Comparison of ENCODE assay signal across 11 mouse cellular contexts in the genomic region with DNA sequence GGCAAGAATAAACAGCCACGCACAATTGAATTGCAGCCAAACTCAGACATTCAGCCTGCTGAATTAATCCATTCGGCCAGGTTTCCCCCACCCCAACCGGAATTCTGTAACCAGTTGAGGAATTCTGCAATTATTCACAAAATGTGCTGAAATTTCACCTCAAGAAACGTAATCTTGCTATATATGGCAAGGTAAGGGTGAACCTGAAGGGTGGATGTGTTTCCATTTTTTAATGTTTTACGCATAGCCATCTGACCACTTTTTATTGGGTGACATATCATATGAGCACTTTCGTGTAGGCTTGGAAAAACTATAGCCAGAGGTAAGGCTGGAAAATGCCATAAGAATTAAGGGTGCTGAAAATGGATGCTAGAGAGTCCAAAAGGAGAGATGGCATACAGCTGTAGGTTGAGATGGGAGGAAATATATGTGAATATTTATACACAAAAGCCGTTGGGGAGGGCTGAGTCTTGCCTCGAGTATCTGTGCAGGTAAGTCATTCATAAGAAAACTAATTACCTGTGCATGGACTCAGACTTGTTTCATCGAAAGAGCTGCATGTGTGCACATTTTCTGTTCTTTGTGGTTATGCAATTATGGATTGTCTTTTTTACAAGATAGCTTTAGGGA.
A peak's percentile ranks its signal among the peaks of the same experiment; 100 is the strongest.
DNase-seq lines count a peak whose midpoint lies in the region; ATAC-seq and TF ChIP-seq lines count a peak whose summit lies in the region.
"Had no signal": no experiment of that assay in that cellular context is flagged by ENCODE, and none has a peak within 500 bp of the region (broad histone marks: within the 10 kb centered on the region; RNA-seq: fewer than 3 reads in every experiment).

No protein-coding gene starts in this region.

- no peak for TF ChIP-seq POLR2A in CH12.LX (IDR thresholded peaks at IDR 0.05; ENCODE audit: low read depth, low read length)

- H3K27ac ChIP-seq in CH12.LX (ENCODE audit: insufficient read depth, low read depth), result no peak overlapping the region
- H3K27ac ChIP-seq in embryonic facial prominence, embryonic 15.5 days (replicated peaks), result no peak overlapping the region
- H3K27ac ChIP-seq in intestine, embryonic 15.5 days, result no peak overlapping the region
- H3K27ac ChIP-seq: liver, embryonic 15.5 days had no signal

- H3K4me1 ChIP-seq in CH12.LX (ENCODE audit: control insufficient read depth in 1 of 2, insufficient read depth in 2 of 2), result peaks cover 2 to 18% of the 10 kb centered on the region in 2 experiments; a peak in 2 of 4 replicates
- peaks cover 22% of the 10 kb centered on the region for H3K4me1 ChIP-seq in embryonic facial prominence, embryonic 15.5 days
- H3K4me1 ChIP-seq in intestine, embryonic 15.5 days (replicated peaks), result peaks cover 12% of the 10 kb centered on the region; the same call in 1 of the 2 replicates

- dilution Hi-C loops in CH12.LX (cut with MboI; ENCODE audit: extremely low pct_ligation_motif_present, extremely low pct_unique_long_range_greater_than_20kb, low sequenced_read_pairs), result no loop called here

- H3K4me3 ChIP-seq in CH12.LX (replicated peaks in 1 of 3; ENCODE audit: low read depth in 2 of 3, low read length in 2 of 3, poor library complexity in 1 of 3), result no peak overlapping the region
- H3K4me3 ChIP-seq in embryonic facial prominence, embryonic 15.5 days (replicated peaks), result 0 out of 2 replicates have a peak overlapping the region, but pooled peaks have one; percentile 10
- 0 out of 2 replicates have a peak overlapping the region, but pooled peaks have one; percentile 14 for H3K4me3 ChIP-seq in intestine, embryonic 15.5 days (replicated peaks)
- H3K4me3 ChIP-seq: liver, embryonic 15.5 days; myocyte had no signal

- H3K9me3 ChIP-seq in CH12.LX (replicated peaks; ENCODE audit: low read length), result peaks cover 11% of the 10 kb centered on the region
- H3K9me3 ChIP-seq in embryonic facial prominence, embryonic 15.5 days (replicated peaks), result no peaks in the 10 kb centered on the region
- H3K9me3 ChIP-seq in intestine, embryonic 15.5 days, result no peaks in the 10 kb centered on the region
- H3K9me3 ChIP-seq: liver, embryonic 15.5 days had no signal

- 0 out of 2 replicates have a peak overlapping the region, but pooled peaks have one; percentile 26 for H3K4me2 ChIP-seq in CH12.LX (ENCODE audit: insufficient read depth, low read depth, poor library complexity, severe bottlenecking)
- H3K4me2 ChIP-seq in embryonic facial prominence, embryonic 15.5 days (replicated peaks), result no peak overlapping the region
- H3K4me2 ChIP-seq in intestine, embryonic 15.5 days (replicated peaks), result no peak overlapping the region
- H3K4me2 ChIP-seq: liver, embryonic 15.5 days had no signal

- WGBS in embryonic facial prominence, embryonic 15.5 days, result 10% methylated on average over 9 of the region's 9 CpGs
- 9% methylated on average over 9 of the region's 9 CpGs for WGBS in intestine, embryonic 15.5 days

- ATAC-seq in embryonic facial prominence, embryonic 15.5 days (ENCODE audit: insufficient number of reproducible peaks, low FRiP score, low TSS enrichment, low read depth), result no peak
- no peak for ATAC-seq in intestine, embryonic 15.5 days

- TF ChIP-seq RAD21 in CH12.LX (IDR thresholded peaks at IDR 0.05; ENCODE audit: low read depth, low read length), result no peak

- in situ Hi-C loops in CH12.LX (cut with MboI; ENCODE audit: low pct_ligation_motif_present, low pct_unique_long_range_greater_than_20kb, low sequenced_read_pairs), result no loop called here

- H3K9ac ChIP-seq in CH12.LX (ENCODE audit: insufficient read depth, low read depth), result no peak overlapping the region
- no peak overlapping the region for H3K9ac ChIP-seq in embryonic facial prominence, embryonic 15.5 days
- no peak overlapping the region for H3K9ac ChIP-seq in intestine, embryonic 15.5 days
- H3K9ac ChIP-seq: liver, embryonic 15.5 days had no signal

- peak; percentile 23 to 83 for DNase-seq in cerebellum, postnatal 10 days
- DNase-seq in cerebellum, adult 9-11 months, result no peak
- DNase-seq in CH12.LX (ENCODE audit: extremely low read depth), result no peak
- no peak for DNase-seq in adrenal gland, adult 8-10 months
- no peak for DNase-seq in urinary bladder, postnatal 4 days (ENCODE audit: low spot score in 2 of 2)
- no peak for DNase-seq in spleen, adult 12 weeks (ENCODE audit: low spot score)
- DNase-seq: heart, postnatal 10 days had no signal

- no peak for TF ChIP-seq EP300 in CH12.LX (IDR thresholded peaks at IDR 0.05; ENCODE audit: low read length)

- TF ChIP-seq CTCF in CH12.LX (conservative IDR thresholded peaks at IDR 0.05 in 1 of 2, IDR thresholded peaks at IDR 0.05 in 1 of 2; ENCODE audit: low read depth in 2 of 2, low read length in 2 of 2), result no peak

- no peaks in the 10 kb centered on the region for H3K27me3 ChIP-seq in CH12.LX (replicated peaks)
- peaks cover 90% of the 10 kb centered on the region for H3K27me3 ChIP-seq in embryonic facial prominence, embryonic 15.5 days
- H3K27me3 ChIP-seq in intestine, embryonic 15.5 days (replicated peaks), result peaks cover 76% of the 10 kb centered on the region

- H3K36me3 ChIP-seq in CH12.LX (replicated peaks in 1 of 2; ENCODE audit: control insufficient read depth in 1 of 2, insufficient read depth in 1 of 2, low read length in 1 of 2), result peaks cover 0 to 29% of the 10 kb centered on the region in 2 experiments
- H3K36me3 ChIP-seq in embryonic facial prominence, embryonic 15.5 days, result no peaks in the 10 kb centered on the region
- H3K36me3 ChIP-seq in intestine, embryonic 15.5 days, result no peaks in the 10 kb centered on the region
- H3K36me3 ChIP-seq: liver, embryonic 15.5 days had no signal

- no peaks in the 10 kb centered on the region; the same call in 1 of the 2 replicates for H3K79me2 ChIP-seq in CH12.LX (replicated peaks; ENCODE audit: control insufficient read depth, extremely low read depth, insufficient read depth, poor library complexity, severe bottlenecking)

TF ChIP-seq in CH12.LX, 34 proteins besides CTCF, POLR2A, EP300 and RAD21:
- TF ChIP-seq BHLHE40 (IDR thresholded peaks at IDR 0.05; ENCODE audit: low read depth, low read length) (no peak), TCF12 (IDR thresholded peaks at IDR 0.05; ENCODE audit: low read depth, low read length) (no peak), GABPA (IDR thresholded peaks at IDR 0.05; ENCODE audit: insufficient replicate concordance, low read depth, low read length) (no peak), PAX5 (IDR thresholded peaks at IDR 0.05; ENCODE audit: low read length) (no peak), KAT2A (IDR thresholded peaks at IDR 0.05; ENCODE audit: insufficient replicate concordance, low read length) (no peak), HCFC1 (IDR thresholded peaks at IDR 0.05; ENCODE audit: low read depth, low read length) (no peak), MAX (IDR thresholded peaks at IDR 0.05; ENCODE audit: low read length) (no peak)
TF ChIP-seq in CH12.LX: peak in this region for 0.

Comparison
In these comparisons a context has a peak if more than half of its experiments do, and no peak if none do; other contexts are left out.
1. DNase-seq: peak in cerebellum, postnatal 10 days (2 of 2); none in cerebellum, adult 9-11 months (single experiment), CH12.LX (single experiment), adrenal gland, adult 8-10 months (single experiment), urinary bladder, postnatal 4 days (0 of 2) and spleen, adult 12 weeks (single experiment).
2. H3K4me3 ChIP-seq: peak in embryonic facial prominence, embryonic 15.5 days (single experiment) and intestine, embryonic 15.5 days (single experiment); none in CH12.LX (0 of 3).